Mouse (Mus musculus) neural tube, embryonic 15.5 days (tissue): ENCODE measurements around the gene Smcr8. TPM values are rescaled to one million over a fixed set of nuclear protein-coding genes. Genes with fewer than 3 reads are reported as not detected.

Source experiments
- ATAC-seq: fragments of 200-750 bp; cut with Nextera tagmentation; 2 replicates; pipeline ENCODE4 v1.8.0; 2017; ENCODE audit warnings: mild to moderate bottlenecking, moderate TSS enrichment, moderate library complexity; ENCODE audit not compliant: low FRiP score
- H3K27ac ChIP-seq: fragments of 300-500 bp; sonication (generic); replicated peaks from 2 replicates; pipeline ENCODE4 v1.5.1; 2015; ENCODE audit warnings: mild to moderate bottlenecking, inconsistent platforms
- H3K27me3 ChIP-seq: fragments of 300-500 bp; sonication (generic); replicated peaks from 2 replicates; pipeline ENCODE4 v1.6.1; 2015; ENCODE audit warnings: inconsistent platforms
- H3K36me3 ChIP-seq: fragments of 300-500 bp; sonication (generic); 2 replicates; pipeline ENCODE4 v1.6.1; 2015; ENCODE audit warnings: inconsistent platforms
- H3K4me1 ChIP-seq: fragments of 300-500 bp; sonication (generic); 2 replicates; pipeline ENCODE4 v1.6.1; 2015; ENCODE audit warnings: inconsistent platforms
- H3K4me2 ChIP-seq: fragments of 300-500 bp; sonication (generic); 2 replicates; pipeline ENCODE4 v1.6.1; 2015; ENCODE audit warnings: inconsistent platforms, mild to moderate bottlenecking, moderate library complexity
- H3K4me3 ChIP-seq: fragments of 300-500 bp; sonication (generic); replicated peaks from 2 replicates; pipeline ENCODE4 v1.5.1; 2015; ENCODE audit warnings: mild to moderate bottlenecking, inconsistent platforms
- H3K9ac ChIP-seq: fragments of 300-500 bp; sonication (generic); replicated peaks from 2 replicates; pipeline ENCODE4 v1.6.1; 2015; ENCODE audit warnings: mild to moderate bottlenecking, inconsistent platforms
- H3K9me3 ChIP-seq: fragments of 300-500 bp; sonication (generic); replicated peaks from 2 replicates; pipeline ENCODE4 v1.6.1; 2016; ENCODE audit warnings: inconsistent platforms
- WGBS: fragments of 180-500 bp; shearing (Covaris S2); methylation state at CpG from one replicate; pipeline ENCODE4 v1.1.7; 2015; ENCODE audit warnings: mixed read lengths; 5-methylcytosine and 5-hydroxymethylcytosine counted together
- polyA plus RNA-seq: library from polyadenylated mRNA; unstranded; fragments of >200 nt; fragmentation: Nextera tagmentation; extraction: Ambion mirVana; gene quantifications from 2 replicates; pipeline ENCODE4 v1.2.1, GENCODE M21; 2015

Smcr8 gene
- 4.8 and 5.2 TPM in 2 replicates for polyA plus RNA-seq

- no peaks in the 10 kb centered on the region for H3K27me3 ChIP-seq
- H3K4me1 ChIP-seq: peaks cover 73% of the 10 kb centered on the region
- H3K4me3 ChIP-seq: peak within 1 kb of the TSS; percentile 59
- under 1% methylated on average over 62 of the region's 62 CpGs for WGBS
- H3K27ac ChIP-seq: peak within 1 kb of the TSS; percentile 80
- H3K36me3 ChIP-seq: peaks cover 16% of the 10 kb centered on the region
- no peaks in the 10 kb centered on the region for H3K9me3 ChIP-seq
- peak within 1 kb of the TSS; percentile 82 for H3K4me2 ChIP-seq
- peak within 1 kb of the TSS; percentile 74 for H3K9ac ChIP-seq
- peak; percentile 98 for ATAC-seq
Observed at GRCm38 (mm10) chr11:60776829-60777740, at the start of gene Smcr8, which contains the start of gene Top3a. Smcr8 (plus strand) TSS chr11:60777524. Top3a (minus strand) TSS chr11:60777365.

- Histone ChIP-seq H3K4me1 (peaks cover 41% of the 10 kb centered on the region), H3K4me2 (peak within 1 kb of the TSS; percentile 85), H3K4me3 (peak within 1 kb of the TSS; percentile 85), H3K9ac (peak within 1 kb of the TSS; percentile 84), H3K36me3 (peaks cover 47% of the 10 kb centered on the region), H3K9me3 (no peaks in the 10 kb centered on the region), H3K27me3 (no peaks in the 10 kb centered on the region), H3K27ac (peak within 1 kb of the TSS; percentile 92)
- ATAC-seq: peak; percentile 96
- under 1% methylated on average over 44 of the region's 44 CpGs for WGBS
Observed at GRCm38 (mm10) chr11:60728260-60728761, 49.0 kb upstream of the Smcr8 start, which contains the start of gene Mief2. Mief2 (plus strand) TSS chr11:60728398.

GRCm38 (mm10) chr11:60729217-60729641 lies 48.1 kb upstream of the Smcr8 start:
- H3K4me1 ChIP-seq: peaks cover 41% of the 10 kb centered on the region
- H3K4me2 ChIP-seq: peak overlapping the region; percentile 85
- peaks cover 42% of the 10 kb centered on the region for H3K36me3 ChIP-seq
- peak overlapping the region; percentile 85 for H3K4me3 ChIP-seq
- no peaks in the 10 kb centered on the region for H3K27me3 ChIP-seq
- no peak for ATAC-seq
- no peak overlapping the region for H3K27ac ChIP-seq
- H3K9me3 ChIP-seq: no peaks in the 10 kb centered on the region
- WGBS: 83% methylated on average over 6 of the region's 6 CpGs
- 0 out of 2 replicates have a peak overlapping the region, but pooled peaks have one; percentile 2 for H3K9ac ChIP-seq

GRCm38 (mm10) chr11:60730169-60730568 lies 47.2 kb upstream of the Smcr8 start:
- Histone ChIP-seq H3K27ac (no peak overlapping the region), H3K4me3 (no peak overlapping the region), H3K4me2 (no peak overlapping the region), H3K27me3 (no peaks in the 10 kb centered on the region), H3K4me1 (peaks cover 39% of the 10 kb centered on the region), H3K9me3 (no peaks in the 10 kb centered on the region), H3K36me3 (peaks cover 34% of the 10 kb centered on the region), H3K9ac (0 out of 2 replicates have a peak overlapping the region, but pooled peaks have one; percentile 2)
- no peak for ATAC-seq
- WGBS: 85% methylated on average over 9 of the region's 9 CpGs

- H3K9ac ChIP-seq: no peak overlapping the region
- no peaks in the 10 kb centered on the region for H3K27me3 ChIP-seq
- no peak overlapping the region for H3K4me2 ChIP-seq
- no peaks in the 10 kb centered on the region for H3K9me3 ChIP-seq
- H3K27ac ChIP-seq: no peak overlapping the region
- WGBS: 94% methylated on average over 14 of the region's 14 CpGs
- H3K36me3 ChIP-seq: peaks cover 34% of the 10 kb centered on the region
- ATAC-seq: no peak
- H3K4me1 ChIP-seq: peaks cover 31% of the 10 kb centered on the region
- no peak overlapping the region for H3K4me3 ChIP-seq
Observed at GRCm38 (mm10) chr11:60731251-60731650, 46.1 kb upstream of the Smcr8 start.

- Histone ChIP-seq H3K4me2 (no peak overlapping the region), H3K27ac (no peak overlapping the region), H3K4me3 (no peak overlapping the region), H3K9me3 (no peaks in the 10 kb centered on the region), H3K4me1 (peaks cover 11% of the 10 kb centered on the region), H3K9ac (no peak overlapping the region), H3K27me3 (no peaks in the 10 kb centered on the region), H3K36me3 (peaks cover 35% of the 10 kb centered on the region)
- ATAC-seq: no peak
- 86% methylated on average over 2 of the region's 2 CpGs for WGBS
Observed at GRCm38 (mm10) chr11:60734206-60734605, 43.1 kb upstream of the Smcr8 start.

- no peak overlapping the region for H3K4me2 ChIP-seq
- peaks cover 45% of the 10 kb centered on the region for H3K36me3 ChIP-seq
- H3K4me3 ChIP-seq: no peak overlapping the region
- no peaks in the 10 kb centered on the region for H3K27me3 ChIP-seq
- no peak overlapping the region for H3K27ac ChIP-seq
- no peak overlapping the region for H3K9ac ChIP-seq
- peaks cover 3% of the 10 kb centered on the region for H3K4me1 ChIP-seq
- no peak for ATAC-seq
- 76% methylated on average over 5 of the region's 5 CpGs for WGBS
- no peaks in the 10 kb centered on the region for H3K9me3 ChIP-seq
Observed at GRCm38 (mm10) chr11:60735191-60735590, 42.1 kb upstream of the Smcr8 start.

GRCm38 (mm10) chr11:60736491-60736890 lies 40.8 kb upstream of the Smcr8 start:
- no peaks in the 10 kb centered on the region for H3K27me3 ChIP-seq
- no peak overlapping the region for H3K4me2 ChIP-seq
- H3K9me3 ChIP-seq: no peaks in the 10 kb centered on the region
- peaks cover 43% of the 10 kb centered on the region for H3K36me3 ChIP-seq
- H3K4me1 ChIP-seq: peaks cover 3% of the 10 kb centered on the region
- no peak overlapping the region for H3K27ac ChIP-seq
- WGBS: 83% methylated on average over 3 of the region's 3 CpGs
- H3K4me3 ChIP-seq: no peak overlapping the region
- no peak for ATAC-seq
- no peak overlapping the region for H3K9ac ChIP-seq

GRCm38 (mm10) chr11:60737450-60737849 lies 39.9 kb upstream of the Smcr8 start:
- Histone ChIP-seq H3K27ac (no peak overlapping the region), H3K4me2 (no peak overlapping the region), H3K9ac (no peak overlapping the region), H3K9me3 (no peaks in the 10 kb centered on the region), H3K27me3 (no peaks in the 10 kb centered on the region), H3K4me1 (no peaks in the 10 kb centered on the region; the same call in 1 of the 2 replicates), H3K36me3 (peaks cover 43% of the 10 kb centered on the region), H3K4me3 (no peak overlapping the region)
- ATAC-seq: no peak

- WGBS: 79% methylated on average over 3 of the region's 3 CpGs
- H3K9me3 ChIP-seq: no peaks in the 10 kb centered on the region
- H3K9ac ChIP-seq: no peak overlapping the region
- no peak overlapping the region for H3K4me2 ChIP-seq
- H3K4me3 ChIP-seq: no peak overlapping the region
- no peaks in the 10 kb centered on the region for H3K4me1 ChIP-seq
- H3K27ac ChIP-seq: no peak overlapping the region
- no peaks in the 10 kb centered on the region for H3K27me3 ChIP-seq
- ATAC-seq: no peak
- peaks cover 59% of the 10 kb centered on the region for H3K36me3 ChIP-seq
Observed at GRCm38 (mm10) chr11:60740321-60740720, 37.0 kb upstream of the Smcr8 start.

- Histone ChIP-seq H3K27me3 (no peaks in the 10 kb centered on the region), H3K4me3 (no peak overlapping the region), H3K9ac (no peak overlapping the region), H3K27ac (no peak overlapping the region), H3K36me3 (peaks cover 60% of the 10 kb centered on the region), H3K9me3 (no peaks in the 10 kb centered on the region), H3K4me1 (no peaks in the 10 kb centered on the region), H3K4me2 (no peak overlapping the region)
- no peak for ATAC-seq
- WGBS: 97% methylated on average over 7 of the region's 7 CpGs
Observed at GRCm38 (mm10) chr11:60755570-60755969, 21.8 kb upstream of the Smcr8 start.

- ATAC-seq: no peak
- no peaks in the 10 kb centered on the region for H3K4me1 ChIP-seq
- peaks cover 34% of the 10 kb centered on the region for H3K36me3 ChIP-seq
- H3K27me3 ChIP-seq: no peaks in the 10 kb centered on the region
- 90% methylated on average over 3 of the region's 3 CpGs for WGBS
- no peak overlapping the region for H3K4me3 ChIP-seq
- H3K9me3 ChIP-seq: no peaks in the 10 kb centered on the region
- H3K4me2 ChIP-seq: no peak overlapping the region
- H3K9ac ChIP-seq: no peak overlapping the region
- H3K27ac ChIP-seq: no peak overlapping the region
Observed at GRCm38 (mm10) chr11:60761681-60762080, 15.6 kb upstream of the Smcr8 start.
